Mouse (Mus musculus) erythroblast, embryonic 14.5 days (primary cell): ENCODE data around the gene Wdr37. TPM values are rescaled to one million over a fixed set of nuclear protein-coding genes. Genes with fewer than 3 reads are reported as not detected.
"Not testable (repeated sequence)": the region's sequence is repeated elsewhere in the genome, so short reads cannot be mapped to it uniquely, and the experiment has no call there.

Source experiments
- H3K27me3 ChIP-seq: 2 replicates; pipeline ENCODE4 v1.6.1; 2012; ENCODE audit warnings: inconsistent platforms; ENCODE audit not compliant: control insufficient read depth
- H3K36me3 ChIP-seq: 2 replicates; pipeline ENCODE4 v1.6.1; 2012; ENCODE audit warnings: mild to moderate bottlenecking, inconsistent platforms; ENCODE audit not compliant: control insufficient read depth
- H3K4me1 ChIP-seq: 2 replicates; pipeline ENCODE4 v1.6.1; 2012; ENCODE audit warnings: inconsistent platforms; ENCODE audit not compliant: control insufficient read depth
- H3K4me3 ChIP-seq: replicated peaks from 2 replicates; pipeline ENCODE3; 2012; ENCODE audit warnings: moderate library complexity, mild to moderate bottlenecking, inconsistent platforms
- H3K9me3 ChIP-seq: 2 replicates; pipeline ENCODE4 v1.6.1; 2012; ENCODE audit warnings: low read length, inconsistent platforms, mixed read lengths; ENCODE audit not compliant: control insufficient read depth
- GATA1 ChIP-seq: IDR thresholded peaks from 2 replicates; pipeline ENCODE4 v1.6.1; 2012; ENCODE audit warnings: low read length, inconsistent platforms, mixed read lengths
- TAL1 ChIP-seq: IDR thresholded peaks from 3 replicates; pipeline ENCODE4 v1.6.1; 2012; ENCODE audit warnings: low read length, inconsistent platforms, mixed read lengths
- polyA plus RNA-seq: library from polyadenylated mRNA; stranded (reverse); fragments of >175 nt; gene quantifications from 2 replicates; pipeline ENCODE4 v1.2.3, GENCODE M21; 2012

Wdr37 gene
- polyA plus RNA-seq, 1 experiment = 0.26 TPM

DNA sequence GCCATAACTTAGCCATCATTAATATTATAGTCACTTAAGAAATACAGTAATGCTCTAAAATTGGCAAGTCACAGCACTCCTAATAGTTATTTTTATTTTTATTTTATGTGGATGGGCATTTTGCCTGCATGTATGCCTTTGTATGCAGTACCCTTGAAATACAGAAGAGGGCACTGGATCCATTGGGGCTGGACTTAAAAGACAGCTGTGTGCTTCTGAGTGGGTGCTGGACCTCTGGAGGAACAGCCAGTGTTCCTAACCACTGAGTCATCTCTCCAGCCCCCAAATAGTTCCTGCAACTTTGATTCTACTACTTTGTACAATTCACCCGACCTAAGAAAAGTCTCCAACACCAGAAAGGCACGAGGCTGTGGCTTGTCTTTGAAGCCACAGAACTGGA, 24.0 kb downstream of the Wdr37 start:
- peaks cover 67% of the 10 kb centered on the region for H3K36me3 ChIP-seq
- no peaks in the 10 kb centered on the region for H3K27me3 ChIP-seq
- H3K4me1 ChIP-seq = peaks cover 6% of the 10 kb centered on the region
- H3K4me3 ChIP-seq = no peak overlapping the region
- no peak for TF ChIP-seq TAL1
- TF ChIP-seq GATA1 = no peak
- H3K9me3 ChIP-seq = no peaks in the 10 kb centered on the region

DNA sequence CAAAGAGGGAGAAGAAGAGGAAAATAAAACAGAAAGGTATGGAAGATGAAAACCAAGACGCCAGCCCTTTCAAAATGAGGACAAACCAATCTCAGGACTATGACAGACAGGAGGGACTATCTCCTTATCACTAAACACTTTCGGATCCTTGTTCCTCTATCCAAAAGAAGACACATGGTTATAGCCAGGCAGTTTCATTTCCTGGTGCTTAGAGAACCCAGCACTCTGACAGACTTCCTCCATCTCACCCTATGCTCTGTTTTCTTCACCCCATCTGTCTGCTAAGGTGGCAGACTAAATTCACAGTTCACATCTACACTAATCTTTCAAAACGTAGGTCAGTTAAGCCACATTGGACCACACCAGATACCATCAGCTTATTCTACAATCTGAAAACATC, 29.4 kb downstream of the Wdr37 start:
- Histone ChIP-seq H3K36me3 (peaks cover 82% of the 10 kb centered on the region), H3K27me3 (no peaks in the 10 kb centered on the region), H3K9me3 (no peaks in the 10 kb centered on the region), H3K4me1 (no peaks in the 10 kb centered on the region; the same call in 1 of the 2 replicates), H3K4me3 (no peak overlapping the region)
- TF ChIP-seq TAL1 (no peak), GATA1 (no peak)

DNA sequence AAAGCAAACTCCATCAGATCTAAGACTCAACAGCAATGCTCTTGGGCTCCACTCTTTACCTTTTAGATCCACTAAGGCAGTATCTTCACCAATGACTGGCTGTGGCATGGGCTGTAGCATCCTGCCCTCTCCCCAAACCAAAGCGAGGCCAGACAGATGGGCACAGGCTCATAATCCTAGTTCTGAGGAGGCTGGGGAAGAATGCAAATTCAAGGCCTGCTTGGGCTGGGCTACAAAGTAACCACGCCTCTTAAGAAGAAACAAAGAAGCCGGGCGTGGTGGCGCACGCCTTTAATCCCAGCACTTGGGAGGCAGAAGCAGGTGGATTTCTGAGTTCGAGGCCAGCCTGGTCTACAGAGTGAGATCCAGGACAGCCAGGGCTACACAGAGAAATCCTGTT, 29.9 kb downstream of the Wdr37 start:
- H3K4me3 ChIP-seq, H3K27me3 ChIP-seq, H3K9me3 ChIP-seq, H3K4me1 ChIP-seq: not testable (repeated sequence)
- peaks cover 78% of the 10 kb centered on the region for H3K36me3 ChIP-seq

DNA sequence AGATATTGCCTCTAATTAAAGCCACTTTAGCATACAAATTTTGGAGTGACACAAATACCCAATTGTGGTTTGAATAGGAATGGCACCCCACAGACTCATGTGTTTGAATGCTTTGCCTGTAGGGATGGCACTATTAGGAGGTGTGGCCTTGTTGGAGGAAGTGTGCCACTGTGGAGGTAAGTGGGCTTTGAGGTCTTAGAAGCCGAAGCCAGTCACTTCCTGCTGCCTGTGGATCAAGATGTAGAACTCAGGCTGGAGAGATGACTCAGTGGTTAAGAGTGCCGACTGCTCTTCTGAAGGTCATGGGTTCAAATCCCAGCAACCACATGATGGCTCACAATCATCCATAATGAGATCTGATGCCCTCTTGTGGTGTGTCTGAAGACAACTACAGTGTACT, 30.8 kb downstream of the Wdr37 start:
- TF ChIP-seq TAL1 (no peak), GATA1 (no peak)

DNA sequence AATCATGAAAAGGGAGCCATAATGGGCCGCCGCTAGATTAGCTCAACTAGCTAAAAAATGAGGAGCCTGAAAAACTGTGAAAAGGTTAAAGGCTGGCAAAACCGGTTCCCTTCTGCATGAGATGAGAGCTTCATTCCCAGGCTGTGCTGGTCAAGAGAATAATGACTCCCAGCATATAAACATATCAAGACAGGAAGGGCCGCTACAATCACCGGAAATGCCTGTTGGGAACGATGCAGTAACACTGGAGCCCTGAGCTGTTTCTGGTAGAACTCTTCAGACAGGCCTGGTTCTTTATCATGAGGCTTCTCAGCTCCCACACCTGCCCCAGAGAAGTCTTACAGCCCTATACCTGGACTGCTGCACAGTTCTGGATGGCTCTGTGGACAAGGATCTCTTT, 31.8 kb downstream of the Wdr37 start:
- no peaks in the 10 kb centered on the region; the same call in 1 of the 2 replicates for H3K4me1 ChIP-seq
- TF ChIP-seq TAL1 (no peak), GATA1 (no peak)

More for the DNA sequence above, 30.8 kb downstream of the Wdr37 start:
- no peak overlapping the region for H3K4me3 ChIP-seq
- no peaks in the 10 kb centered on the region for H3K9me3 ChIP-seq
- H3K4me1 ChIP-seq = no peaks in the 10 kb centered on the region; the same call in 1 of the 2 replicates
- no peaks in the 10 kb centered on the region for H3K27me3 ChIP-seq
- peaks cover 79% of the 10 kb centered on the region for H3K36me3 ChIP-seq

GRCm38 (mm10) chr13:8839111-8839510, 32.6 kb downstream of the Wdr37 start:
- TF ChIP-seq TAL1 = no peak
- no peak for TF ChIP-seq GATA1
- no peaks in the 10 kb centered on the region for H3K27me3 ChIP-seq
- no peaks in the 10 kb centered on the region for H3K9me3 ChIP-seq
- H3K36me3 ChIP-seq = peaks cover 90% of the 10 kb centered on the region
- no peak overlapping the region for H3K4me3 ChIP-seq
- H3K4me1 ChIP-seq = no peaks in the 10 kb centered on the region; the same call in 1 of the 2 replicates

More for the DNA sequence above, 31.8 kb downstream of the Wdr37 start:
- no peaks in the 10 kb centered on the region for H3K9me3 ChIP-seq
- no peak overlapping the region for H3K4me3 ChIP-seq
- no peaks in the 10 kb centered on the region for H3K27me3 ChIP-seq
- peaks cover 83% of the 10 kb centered on the region for H3K36me3 ChIP-seq

GRCm38 (mm10) chr13:8838394-8838793, 33.3 kb downstream of the Wdr37 start:
- Histone ChIP-seq H3K27me3 (no peaks in the 10 kb centered on the region), H3K4me3 (no peak overlapping the region), H3K9me3 (no peaks in the 10 kb centered on the region), H3K36me3 (peaks cover 92% of the 10 kb centered on the region), H3K4me1 (no peaks in the 10 kb centered on the region; the same call in 1 of the 2 replicates)
- TF ChIP-seq GATA1 = no peak
- no peak for TF ChIP-seq TAL1

GRCm38 (mm10) chr13:8834573-8834972, 37.1 kb downstream of the Wdr37 start:
- Histone ChIP-seq H3K36me3 (peaks cover 82% of the 10 kb centered on the region), H3K27me3 (no peaks in the 10 kb centered on the region), H3K4me1 (peaks cover 8% of the 10 kb centered on the region), H3K9me3 (no peaks in the 10 kb centered on the region), H3K4me3 (no peak overlapping the region)
- TF ChIP-seq GATA1 (no peak), TAL1 (no peak)

DNA sequence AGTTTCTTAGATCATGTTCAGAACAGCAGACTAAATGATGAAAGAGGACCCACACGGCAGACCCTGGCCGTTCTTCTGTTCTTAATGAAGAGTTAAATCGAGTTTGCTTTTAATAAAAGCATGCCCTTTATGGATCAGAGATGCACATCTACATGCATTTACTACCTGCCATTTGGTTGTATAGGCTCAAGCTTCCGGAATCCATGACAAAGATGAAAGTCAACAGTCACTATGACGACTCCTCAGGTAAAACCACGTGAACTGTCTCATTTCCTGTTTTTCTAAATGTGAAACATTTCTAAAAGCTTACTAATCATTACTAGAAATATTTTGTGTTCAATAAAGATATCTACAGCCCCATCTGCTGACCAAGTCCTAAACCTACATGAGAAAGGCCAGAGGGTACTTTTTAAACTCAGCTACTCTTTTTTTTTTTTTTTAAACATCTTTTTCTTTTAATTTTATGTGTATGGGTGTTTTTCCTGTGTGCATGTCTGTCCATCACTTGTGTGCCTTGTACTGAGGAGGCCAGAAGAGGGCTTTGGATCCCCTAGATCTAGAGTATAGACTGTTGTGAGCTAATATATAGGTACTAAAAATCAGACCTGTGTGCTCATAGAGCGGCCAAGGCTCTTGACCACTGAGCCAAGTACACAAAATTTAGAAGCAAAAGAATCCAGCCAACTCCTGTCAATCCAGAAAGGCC, 40.0 kb downstream of the Wdr37 start:
- Histone ChIP-seq H3K4me1 (peaks cover 13% of the 10 kb centered on the region), H3K4me3 (no peak overlapping the region), H3K36me3 (peaks cover 81% of the 10 kb centered on the region), H3K9me3 (no peaks in the 10 kb centered on the region), H3K27me3 (no peaks in the 10 kb centered on the region)
- TF ChIP-seq GATA1 (no peak), TAL1 (no peak)

- no peak overlapping the region for H3K4me3 ChIP-seq
- H3K27me3 ChIP-seq = no peaks in the 10 kb centered on the region
- H3K36me3 ChIP-seq = peaks cover 77% of the 10 kb centered on the region
- no peaks in the 10 kb centered on the region for H3K9me3 ChIP-seq
- peaks cover 13% of the 10 kb centered on the region for H3K4me1 ChIP-seq
- TF ChIP-seq TAL1 (no peak), GATA1 (no peak)
Measured at GRCm38 (mm10) chr13:8830696-8831095, 41.0 kb downstream of the Wdr37 start.
